Mouse (Mus musculus) E14TG2a.4 (cell line): ENCODE results near the gene Tmem50a.

Experiments used
- CTCF ChIP-seq: conservative IDR thresholded peaks from 2 replicates; pipeline ENCODE4 v1.5.1; 2014; ENCODE audit warnings: low read length
- NANOG ChIP-seq: IDR thresholded peaks from 2 replicates; pipeline ENCODE4 v1.6.1; 2014; ENCODE audit warnings: borderline replicate concordance, low read length, mixed read lengths
- POU5F1 ChIP-seq: IDR thresholded peaks from 2 replicates; pipeline ENCODE4 v1.6.1; 2014; ENCODE audit warnings: low read length, borderline replicate concordance

- TF ChIP-seq CTCF = no peak
- no peak for TF ChIP-seq NANOG
- no peak for TF ChIP-seq POU5F1
These were observed 31.0 kb downstream of the Tmem50a start for GRCm38 (mm10) chr4:134883808-134884207.
